Mouse (Mus musculus) T-helper 2 cell (primary cell): Measurements from ENCODE around the gene Fam83g.

ENCODE experiments used
- in situ Hi-C: fragments of 300-600 bp; cut with MboI, MseI; formaldehyde crosslinking; loops from one replicate; pipeline ENCODE4 v1.15.1; 2025; ENCODE audit warnings: high pct_unique_total_duplicates

Gene Fam83g

DNA sequence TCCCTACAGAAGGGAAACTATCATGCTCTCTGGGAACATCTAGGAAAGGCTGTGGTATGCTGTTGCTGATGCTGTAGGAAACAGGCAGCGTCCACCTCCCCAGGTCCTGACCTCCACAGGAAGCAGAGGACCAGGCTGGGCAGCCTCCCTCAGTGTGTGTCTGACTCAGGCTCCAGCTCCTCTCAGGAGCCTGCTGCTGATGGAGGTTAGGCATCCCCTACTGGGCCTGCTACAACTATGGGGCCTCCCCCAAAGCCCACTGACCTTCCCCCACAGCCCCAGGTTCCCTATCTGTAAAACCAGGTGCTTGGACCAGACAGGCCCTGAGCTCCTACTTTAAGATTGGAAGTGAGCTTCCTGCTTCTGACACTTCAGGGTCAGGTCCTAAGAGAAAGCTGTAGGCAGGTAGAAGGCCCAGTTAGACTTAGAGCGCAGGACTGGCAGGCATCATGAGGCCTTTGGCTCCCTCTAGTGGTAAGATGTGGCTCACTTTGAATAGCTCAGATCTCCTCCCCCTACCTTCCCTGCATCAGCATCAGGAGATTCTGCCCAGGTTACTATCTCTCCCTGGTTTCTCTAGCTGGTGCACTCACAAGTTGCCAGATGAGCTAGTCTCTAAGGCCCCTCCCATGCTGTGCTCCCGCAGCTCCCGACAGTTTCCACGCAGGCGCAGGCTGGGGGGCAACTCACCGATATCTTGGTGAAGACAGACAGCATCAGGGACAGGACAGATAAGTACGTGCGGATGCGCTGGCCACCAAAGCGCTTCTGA is 30.6 kb downstream of the Fam83g start:
- in situ Hi-C loops, result loop anchor here (5.0 kb wide), 1 partner anchor 87 kb away; no protein-coding TSS in a partner anchor

- in situ Hi-C loops, result loop anchor here (5.0 kb wide), 1 partner anchor 88 kb away; no protein-coding TSS in a partner anchor
Measured at GRCm38 (mm10) chr11:61715130-61715529, 31.2 kb downstream of the Fam83g start.

GRCm38 (mm10) chr11:61717990-61718389 is 34.1 kb downstream of the Fam83g start:
- in situ Hi-C loops, result loop anchor here (5.0 kb wide), 1 partner anchor 91 kb away; no protein-coding TSS in a partner anchor

- in situ Hi-C loops, result loop anchor here (5.0 kb wide), 1 partner anchor 92 kb away; no protein-coding TSS in a partner anchor
Measured at GRCm38 (mm10) chr11:61719387-61719786, 35.5 kb downstream of the Fam83g start.

- in situ Hi-C loops, result loop anchor here (5.0 kb wide), 1 partner anchor 93 kb away; no protein-coding TSS in a partner anchor
Measured at GRCm38 (mm10) chr11:61719826-61720225, 35.9 kb downstream of the Fam83g start.

DNA sequence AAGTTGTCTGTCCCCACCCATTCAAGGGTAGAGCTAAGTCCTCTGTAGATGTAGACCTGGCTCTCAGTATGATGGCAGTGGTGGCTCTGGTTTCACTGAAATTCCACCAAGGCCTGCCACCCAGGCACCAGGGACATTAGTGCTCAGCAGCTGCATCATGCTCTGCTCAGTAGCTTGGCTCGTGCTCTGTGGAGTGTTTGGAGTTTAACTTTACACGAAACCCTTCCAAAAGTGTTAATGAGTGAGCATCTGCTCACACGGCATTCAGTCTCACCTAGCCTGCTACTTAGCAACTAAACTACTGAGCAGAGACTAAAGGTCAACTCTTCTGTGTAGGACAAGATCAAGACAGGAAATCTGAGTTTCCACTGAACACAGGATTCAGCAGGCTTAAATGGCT is 36.7 kb downstream of the Fam83g start, which contains the start of gene Slc5a10:
TSS of gene Slc5a10 (minus strand) at position 191 of the 400 bp plus-strand sequence.
- in situ Hi-C loops, result no loop called here

DNA sequence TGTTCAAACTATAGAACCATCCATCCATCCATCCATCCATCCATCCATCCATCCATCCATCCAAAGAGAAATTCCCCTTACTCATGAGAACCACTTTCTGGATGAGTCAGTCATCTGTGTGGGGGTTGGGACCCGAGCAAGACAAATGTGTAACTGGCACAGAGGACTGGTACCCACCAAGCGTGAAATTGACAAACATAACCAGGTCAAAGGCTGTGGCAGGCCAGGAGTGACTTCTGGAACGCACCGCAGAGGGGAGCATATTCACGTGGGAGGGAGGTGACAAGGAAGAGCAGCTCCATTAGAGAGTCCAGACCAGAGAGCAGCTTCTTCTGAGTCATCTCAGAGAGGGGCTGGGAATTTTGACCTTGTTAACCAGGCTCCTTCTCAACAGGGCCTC is 38.2 kb downstream of the Fam83g start:
- in situ Hi-C loops, result no loop called here

- in situ Hi-C loops, result no loop called here
Measured at GRCm38 (mm10) chr11:61728037-61728436, 44.1 kb downstream of the Fam83g start.

DNA sequence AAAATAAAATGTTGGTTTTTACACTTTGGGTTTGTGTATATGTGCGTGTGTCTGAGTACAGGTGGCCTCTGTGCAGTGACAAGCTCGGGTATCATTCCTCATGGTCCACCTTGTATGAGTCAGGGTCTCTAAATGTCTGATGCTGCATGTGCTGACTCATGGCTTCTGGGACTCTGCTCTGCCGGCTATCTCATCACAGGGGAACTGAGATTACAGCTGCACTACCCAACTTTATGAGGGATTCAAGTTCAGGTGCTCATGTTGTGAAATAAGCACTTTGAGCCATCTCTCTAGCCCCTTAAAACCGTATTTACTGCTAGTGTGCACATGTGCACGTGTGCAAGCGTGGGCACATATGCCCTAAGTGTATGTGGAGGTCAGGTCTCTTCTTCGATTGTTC is 48.8 kb downstream of the Fam83g start:
- in situ Hi-C loops, result no loop called here

DNA sequence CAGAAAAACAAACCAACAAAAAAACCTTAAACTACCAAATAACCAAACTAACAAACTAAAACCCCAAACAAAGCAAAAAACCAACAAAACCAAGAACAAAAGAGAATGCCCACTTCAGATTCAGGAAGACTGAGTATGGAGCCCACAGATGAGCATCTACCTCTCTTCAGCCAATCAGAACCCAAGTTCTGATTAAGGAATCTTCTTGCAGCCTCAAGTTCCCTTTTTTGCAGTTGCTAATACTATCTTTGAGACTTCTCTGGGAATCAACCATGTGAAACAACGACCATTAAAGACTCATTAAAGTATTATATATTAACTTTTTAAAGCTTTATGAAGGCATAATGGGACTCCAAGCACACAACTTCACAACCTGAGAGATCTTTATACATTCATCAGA is 53.4 kb downstream of the Fam83g start:
- in situ Hi-C loops, result no loop called here

- in situ Hi-C loops, result no loop called here
Measured at GRCm38 (mm10) chr11:61740500-61740899, 56.6 kb downstream of the Fam83g start.

- in situ Hi-C loops, result no loop called here
Measured at GRCm38 (mm10) chr11:61743768-61744167, 59.9 kb downstream of the Fam83g start.

DNA sequence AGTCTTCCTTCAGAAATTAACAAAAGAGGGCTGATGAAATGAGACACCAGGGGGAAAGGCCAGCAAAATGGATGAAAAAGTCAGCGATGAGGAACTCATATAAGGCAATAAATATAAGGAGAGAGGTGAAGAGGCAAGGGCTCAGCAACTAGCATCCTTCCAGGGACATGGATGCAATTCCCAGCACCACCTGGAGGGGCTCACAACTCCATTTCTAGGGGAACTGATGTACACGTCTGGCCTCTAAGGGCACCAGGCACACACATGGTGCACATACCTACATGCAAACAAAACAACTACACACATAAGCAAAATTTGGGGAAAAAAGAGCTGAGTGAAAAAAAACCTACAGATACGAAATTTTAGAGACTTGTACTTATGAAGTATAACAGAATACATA is 60.6 kb downstream of the Fam83g start:
- in situ Hi-C loops, result no loop called here

- in situ Hi-C loops, result no loop called here
Measured at GRCm38 (mm10) chr11:61745781-61746180, 61.9 kb downstream of the Fam83g start.

GRCm38 (mm10) chr11:61747161-61747560 is 63.3 kb downstream of the Fam83g start:
- in situ Hi-C loops, result no loop called here

- in situ Hi-C loops, result no loop called here
Measured at GRCm38 (mm10) chr11:61751612-61752011, 67.7 kb downstream of the Fam83g start.

DNA sequence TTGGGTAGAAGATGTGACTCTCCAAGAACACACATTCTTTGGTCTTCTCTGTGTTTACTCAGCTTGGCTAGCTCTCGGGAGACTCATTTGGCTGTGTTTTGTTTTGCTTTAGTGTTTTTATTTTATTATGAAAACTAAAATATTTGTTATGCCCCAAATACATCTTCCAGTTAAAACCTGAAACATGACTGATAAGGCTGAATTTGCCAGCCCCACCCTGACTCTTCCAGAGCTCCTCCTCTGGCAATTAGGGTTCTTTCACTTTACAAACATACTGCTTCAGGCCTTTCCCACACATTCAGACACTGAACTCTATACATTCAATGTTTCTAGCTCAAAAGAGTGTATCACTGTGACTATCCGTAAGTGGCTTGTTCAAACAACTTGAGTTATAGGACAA is 73.3 kb downstream of the Fam83g start:
- in situ Hi-C loops, result no loop called here
